Mouse (Mus musculus) megakaryocyte-erythroid progenitor cell, adult 5-6 weeks (primary cell): ENCODE data around the gene Cdcp1. TPM values are rescaled to one million over a fixed set of nuclear protein-coding genes. Genes with fewer than 3 reads are reported as not detected.

Source experiments
- ATAC-seq: replicated peaks from 2 replicates; pipeline ENCODE4 v1.8.0; 2016; ENCODE audit warnings: mild to moderate bottlenecking, inconsistent platforms; ENCODE audit not compliant: severe bottlenecking, poor library complexity, low FRiP score, low TSS enrichment
- total RNA-seq, 2 experiments: library from RNA; stranded (forward) in 1 of 2; stranded (reverse) in 1 of 2; fragments of 200-1000, 215-1000 nt in 1 of 2; fragments of >200 nt in 1 of 2; fragmentation: Nextera tagmentation in 1 of 2; gene quantifications; 2 replicates each; pipeline ENCODE4 v1.2.3; 2014 to 2017

Gene Cdcp1
- total RNA-seq, 2 experiments from 2014 or later = 0.38 to 0.57 TPM

DNA sequence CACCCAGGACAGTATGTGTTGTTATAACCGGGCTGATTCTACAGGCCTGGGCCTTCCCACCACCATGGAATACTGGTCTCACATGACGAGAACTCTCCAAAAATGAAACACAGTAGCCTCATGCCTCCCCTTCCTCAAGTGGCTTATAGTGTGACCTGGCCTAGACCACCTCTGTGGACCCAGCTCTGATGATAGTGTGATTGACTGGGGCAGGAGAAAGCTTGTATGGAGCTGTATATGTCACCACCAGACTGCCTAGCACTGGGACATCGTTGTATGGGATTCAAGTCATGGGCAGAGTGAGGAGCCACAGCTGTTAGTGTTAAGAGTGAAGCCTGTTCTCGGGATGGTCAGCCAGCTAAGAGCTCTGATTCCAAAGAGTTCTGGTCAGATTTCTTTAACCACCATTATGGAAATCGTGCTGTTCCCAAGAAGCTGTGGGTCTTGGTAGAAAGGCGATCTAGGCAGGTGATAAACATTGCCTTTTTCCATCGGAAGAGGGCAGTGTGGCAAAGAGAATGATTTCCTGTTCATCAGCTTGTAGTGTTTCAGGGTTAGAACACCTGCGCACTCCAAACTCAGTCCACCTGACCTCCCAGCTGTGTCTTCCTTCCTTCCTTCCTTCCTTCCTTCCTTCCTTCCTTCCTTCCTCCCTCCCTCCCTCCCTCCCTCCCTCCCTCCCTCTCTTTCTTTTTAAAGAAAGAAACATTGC is 57.6 kb downstream of the Cdcp1 start:
- ATAC-seq = 0 out of 2 replicates have a peak, but pooled peaks have one; percentile 40

DNA sequence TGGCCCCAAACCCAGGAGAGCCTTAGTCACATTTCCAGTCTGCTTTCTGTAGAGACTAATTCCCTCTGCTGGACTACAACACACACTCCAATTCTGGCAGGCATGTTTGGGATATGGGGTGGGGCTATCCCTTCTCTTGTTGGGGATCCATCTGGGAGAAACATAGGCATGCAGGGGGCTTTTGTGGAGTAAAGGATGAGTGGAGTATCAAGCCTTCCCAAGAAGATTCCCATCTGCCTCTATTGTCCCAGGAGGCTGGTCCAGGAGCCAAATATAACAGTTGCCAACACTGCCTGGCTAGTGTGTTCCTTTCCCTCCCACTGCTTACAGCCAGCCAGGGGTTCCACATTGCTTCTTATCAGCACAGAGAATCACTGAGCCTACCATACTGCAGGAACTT is 58.1 kb downstream of the Cdcp1 start:
- ATAC-seq = no peak

DNA sequence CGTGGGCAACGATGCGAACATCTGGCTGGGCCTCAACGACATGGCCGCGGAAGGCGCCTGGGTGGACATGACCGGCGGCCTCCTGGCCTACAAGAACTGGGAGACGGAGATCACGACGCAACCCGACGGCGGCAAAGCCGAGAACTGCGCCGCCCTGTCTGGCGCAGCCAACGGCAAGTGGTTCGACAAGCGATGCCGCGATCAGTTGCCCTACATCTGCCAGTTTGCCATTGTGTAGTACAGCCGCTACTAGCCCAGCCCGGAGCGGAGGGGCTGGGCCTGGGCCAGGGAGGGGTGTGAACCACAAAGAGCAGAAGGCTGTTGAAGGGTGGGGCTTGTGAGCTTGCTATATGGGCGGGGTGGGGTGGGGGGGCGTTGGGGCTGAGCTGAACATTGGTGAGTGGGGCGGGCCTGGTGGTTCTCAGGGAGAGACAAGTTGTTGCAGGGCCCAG is 58.9 kb downstream of the Cdcp1 start:
- ATAC-seq = 0 out of 2 replicates have a peak, but pooled peaks have one; percentile 24

DNA sequence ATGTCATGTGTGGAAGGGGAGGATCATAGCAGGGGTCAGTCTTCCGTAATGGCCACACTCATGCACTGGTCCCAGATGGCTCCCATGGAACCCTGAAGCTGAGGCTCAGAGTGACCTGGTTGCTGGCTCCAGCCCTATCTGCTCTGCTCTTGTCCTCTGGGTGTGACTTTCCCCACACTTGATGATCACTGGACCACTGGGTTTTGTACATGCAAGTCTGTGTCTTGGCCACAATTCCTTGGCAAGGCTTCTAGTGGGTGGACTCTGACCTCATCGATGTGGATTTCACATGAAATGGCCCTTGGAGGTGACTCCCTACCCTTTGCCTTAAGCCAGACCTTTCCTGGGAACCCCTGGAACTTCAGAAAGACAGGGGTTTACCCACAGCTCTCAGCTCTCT is 62.7 kb downstream of the Cdcp1 start:
- ATAC-seq = no peak

DNA sequence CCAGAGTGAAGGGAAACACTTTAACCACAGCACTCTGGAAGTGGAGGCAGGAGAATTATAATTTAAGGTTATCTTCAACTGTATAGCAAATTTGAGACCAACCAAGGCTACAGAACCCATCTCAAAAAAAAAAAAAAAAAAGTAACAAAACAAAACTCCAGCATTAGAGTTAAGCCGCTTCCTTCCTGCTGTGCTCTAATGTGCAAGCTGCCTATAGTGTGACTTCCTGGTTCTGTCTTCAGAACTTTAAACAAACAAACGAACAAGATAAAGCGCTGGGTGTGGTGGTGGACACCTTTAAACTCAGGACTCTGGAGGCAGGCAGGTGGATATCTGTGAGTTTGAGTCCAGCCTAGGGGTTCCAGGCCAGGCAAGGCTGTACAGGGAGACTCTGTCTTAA is 63.8 kb downstream of the Cdcp1 start:
- no peak for ATAC-seq

DNA sequence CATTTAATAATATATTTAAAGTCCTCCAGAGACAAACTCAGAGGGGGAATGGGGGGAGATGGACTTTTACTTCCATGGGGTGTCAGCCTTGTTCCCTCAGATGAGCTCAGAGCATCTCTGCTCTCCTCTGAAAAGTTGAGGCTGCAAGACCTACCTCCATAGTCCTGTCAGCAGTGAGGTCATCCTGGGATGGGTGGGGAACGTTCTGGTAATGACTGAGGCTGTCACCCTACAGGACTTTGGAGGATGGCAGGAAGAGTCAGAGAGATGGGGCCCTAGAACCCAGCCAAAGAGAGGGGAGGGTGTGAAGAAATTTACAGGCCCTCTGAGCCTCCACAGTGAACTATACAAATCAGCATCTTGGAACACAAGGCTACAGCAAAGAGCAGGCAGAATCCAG is 64.3 kb downstream of the Cdcp1 start:
- no peak for ATAC-seq

DNA sequence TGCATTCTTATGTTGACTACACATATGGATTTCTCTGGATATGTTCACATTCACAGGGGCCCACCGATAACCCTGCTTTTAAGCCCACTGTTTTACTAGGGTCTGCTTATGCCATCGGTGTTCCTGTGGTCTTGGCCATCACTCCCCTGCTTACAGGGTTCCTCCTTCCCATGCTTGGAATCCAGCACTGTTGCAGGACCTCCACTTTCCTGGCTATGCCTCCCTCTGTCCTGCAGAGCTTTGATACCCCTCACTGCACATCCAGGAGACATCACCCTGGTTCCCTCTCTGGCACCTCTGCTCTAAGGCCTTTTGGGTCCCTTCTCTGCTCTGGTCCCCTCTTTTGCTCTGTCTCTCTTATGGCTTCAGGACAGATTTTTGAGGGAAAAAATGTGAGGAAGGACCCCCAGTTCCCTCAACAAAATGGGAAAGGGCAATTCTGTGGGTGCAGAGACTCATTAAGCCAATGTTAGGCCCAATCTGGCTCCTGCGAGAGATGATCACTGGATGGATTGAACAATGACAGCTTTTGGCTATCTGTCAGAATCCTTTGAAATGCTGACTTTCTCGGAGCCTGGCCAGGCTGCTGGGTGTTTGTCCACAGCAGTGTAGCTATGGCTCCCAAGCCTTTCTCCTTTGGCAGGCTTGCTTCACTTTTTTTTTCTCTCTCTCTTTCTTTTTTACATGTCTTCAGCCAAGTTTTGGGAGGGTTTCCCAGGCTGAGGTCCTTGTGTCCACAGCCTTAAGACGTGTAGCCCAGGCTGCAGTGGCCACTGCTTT is 65.4 kb downstream of the Cdcp1 start, which contains the start of gene Clec3b:
Gene Clec3b, plus strand, starts transcription at position 706 of the 780 bp plus-strand sequence.
- no peak for ATAC-seq

DNA sequence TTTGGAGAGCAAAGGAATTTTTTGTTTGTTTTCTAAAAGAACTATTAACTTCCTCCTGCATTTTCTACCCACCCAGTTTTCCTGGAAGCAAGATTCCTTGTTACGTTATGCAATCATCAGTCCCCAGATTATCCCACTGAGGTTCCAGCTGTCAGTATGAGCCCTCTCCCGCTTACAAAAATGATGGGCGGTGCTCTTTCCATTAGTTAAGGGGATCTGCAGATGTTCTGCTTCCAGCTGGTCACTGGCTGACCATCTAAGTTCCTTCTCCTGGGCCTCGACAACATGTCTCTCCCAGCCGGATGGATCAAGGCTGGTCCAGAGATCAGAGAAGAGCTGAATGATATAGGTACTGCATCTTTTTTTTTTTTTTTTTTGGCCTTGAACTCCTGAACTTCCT is 67.4 kb downstream of the Cdcp1 start:
- ATAC-seq = no peak

DNA sequence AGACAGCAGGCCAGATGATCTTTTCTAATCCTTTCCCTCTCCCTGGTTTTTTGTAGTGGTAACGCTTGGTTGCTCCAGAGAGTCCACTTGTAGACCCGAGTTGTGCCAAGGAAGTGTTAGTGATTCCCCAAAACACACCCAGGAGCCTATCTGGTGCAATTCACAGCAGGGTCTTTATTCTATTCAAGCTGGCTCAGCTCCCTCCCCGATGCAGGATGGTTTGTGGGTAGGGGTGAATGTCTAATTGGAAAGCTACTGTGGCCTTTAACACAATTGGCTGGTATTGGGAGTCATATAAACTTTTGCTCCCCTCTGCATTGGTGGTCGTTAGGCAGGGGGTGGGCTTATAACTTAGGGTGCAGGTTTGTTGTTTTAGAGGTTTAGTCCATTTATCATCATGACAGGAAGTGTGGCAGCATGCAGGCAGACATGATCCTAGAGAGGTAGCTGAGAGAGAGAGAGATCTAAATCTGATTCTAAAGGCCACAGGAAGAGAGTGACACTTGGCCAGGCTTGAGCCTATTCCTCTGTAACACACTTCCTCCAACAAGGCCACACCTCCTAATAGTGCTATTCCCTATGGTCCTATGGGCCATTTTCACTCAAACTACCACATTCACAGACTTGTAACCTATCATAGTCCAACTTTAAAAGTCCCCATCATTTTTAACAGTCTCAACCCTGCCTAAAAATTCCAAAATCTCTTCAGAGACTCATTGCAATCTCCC is 75.8 kb downstream of the Cdcp1 start:
- no peak for ATAC-seq

DNA sequence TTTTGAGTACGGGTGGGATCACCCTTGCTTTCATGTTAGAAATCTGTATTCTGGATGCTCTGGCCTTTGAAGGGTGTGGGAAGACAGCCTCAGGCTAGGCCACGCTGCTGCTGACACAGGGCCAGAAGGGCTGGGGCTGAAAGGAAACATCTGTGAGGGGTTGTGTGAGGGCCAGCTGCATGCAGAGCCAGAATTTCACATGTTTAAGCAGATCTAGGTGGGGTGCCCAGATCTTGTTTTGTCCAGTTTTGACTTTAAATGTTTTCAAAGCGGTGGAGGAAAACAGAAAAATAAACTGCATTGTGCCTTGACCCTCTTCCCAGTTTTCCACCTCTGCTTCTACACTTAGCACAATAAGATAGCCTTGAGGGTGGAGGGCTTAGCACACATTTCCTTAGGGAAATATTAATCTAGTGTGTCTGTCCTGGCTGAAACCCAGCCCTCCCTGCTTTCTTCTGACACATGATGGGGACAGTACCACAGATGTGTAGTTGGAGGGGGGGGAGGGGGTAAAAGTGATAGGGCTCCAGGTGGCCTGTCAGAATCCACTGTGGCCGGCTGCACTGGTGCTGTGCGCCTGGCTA is 76.9 kb downstream of the Cdcp1 start:
- ATAC-seq = no peak

DNA sequence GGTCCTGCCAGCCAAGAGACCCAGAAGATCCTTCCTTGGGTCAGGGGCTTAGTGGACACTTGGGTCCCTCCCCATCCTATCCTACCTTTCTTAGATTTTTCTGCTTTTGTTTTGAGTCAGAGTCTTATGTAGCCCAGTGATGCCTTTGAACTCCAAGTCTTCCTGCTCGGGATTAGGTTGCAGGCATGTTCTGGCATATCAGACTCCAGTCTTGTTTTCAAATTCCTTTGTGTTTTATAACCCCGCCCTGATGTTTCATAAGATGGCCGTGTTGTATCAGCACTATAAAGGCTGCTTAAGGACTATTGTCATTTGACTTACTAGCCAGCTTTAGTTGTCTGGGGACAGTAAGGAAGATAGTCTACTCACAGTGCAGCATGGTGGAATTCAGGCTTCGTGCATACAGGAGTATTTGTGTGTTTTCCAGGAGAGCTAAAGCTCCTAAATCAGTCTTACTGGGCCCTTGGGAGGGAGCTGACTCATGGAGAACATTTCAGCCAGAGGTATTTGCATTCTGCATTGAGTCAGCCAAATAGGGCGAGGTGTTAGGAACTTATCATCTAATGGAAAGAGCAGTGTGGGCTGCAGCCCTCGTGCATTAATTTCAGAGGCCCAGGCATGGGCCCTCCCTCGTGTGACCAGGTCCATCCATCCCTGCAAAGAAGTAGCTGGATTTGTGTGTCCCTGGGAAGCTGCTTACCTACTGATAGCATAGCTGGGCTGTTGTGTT is 78.7 kb downstream of the Cdcp1 start:
- no peak for ATAC-seq

DNA sequence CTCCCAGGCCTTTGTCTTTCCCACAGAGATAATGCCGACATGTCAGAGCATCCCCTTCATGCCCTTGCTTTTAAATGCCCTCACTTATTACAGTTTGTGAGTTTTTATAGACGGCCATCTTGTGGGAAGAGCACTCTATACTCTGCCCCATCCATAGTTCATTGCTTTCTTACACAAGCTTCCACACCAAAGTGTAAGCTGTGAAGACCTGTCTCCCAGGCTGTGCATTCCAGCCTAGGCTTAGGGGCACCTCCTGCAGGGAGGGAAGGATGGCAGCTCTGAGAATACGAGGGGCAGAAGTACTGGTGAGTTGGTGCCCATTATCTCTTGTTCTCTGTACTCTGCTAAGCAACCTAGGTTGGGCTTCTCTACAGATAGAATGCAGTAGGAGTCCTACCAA is 82.8 kb downstream of the Cdcp1 start:
- no peak for ATAC-seq

DNA sequence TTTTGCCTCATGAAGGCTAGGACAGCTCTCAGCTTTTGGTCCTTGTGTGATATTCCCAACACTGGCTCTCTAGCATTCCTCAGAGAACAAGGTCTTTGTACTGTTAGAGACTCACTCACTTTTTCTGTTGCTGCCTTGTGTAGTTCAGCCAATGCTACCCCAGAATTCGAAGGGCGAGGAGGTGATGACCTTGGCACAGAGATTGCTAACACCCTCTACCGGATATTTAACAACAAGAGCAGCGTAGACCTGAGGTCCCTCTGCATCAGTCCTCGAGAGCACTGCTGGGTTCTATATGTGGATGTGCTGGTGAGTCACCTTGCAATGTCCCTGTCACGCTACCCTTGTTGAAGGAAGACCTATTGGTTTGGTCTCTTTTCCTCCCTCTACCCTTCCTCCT is 88.2 kb downstream of the Cdcp1 start:
- no peak for ATAC-seq

DNA sequence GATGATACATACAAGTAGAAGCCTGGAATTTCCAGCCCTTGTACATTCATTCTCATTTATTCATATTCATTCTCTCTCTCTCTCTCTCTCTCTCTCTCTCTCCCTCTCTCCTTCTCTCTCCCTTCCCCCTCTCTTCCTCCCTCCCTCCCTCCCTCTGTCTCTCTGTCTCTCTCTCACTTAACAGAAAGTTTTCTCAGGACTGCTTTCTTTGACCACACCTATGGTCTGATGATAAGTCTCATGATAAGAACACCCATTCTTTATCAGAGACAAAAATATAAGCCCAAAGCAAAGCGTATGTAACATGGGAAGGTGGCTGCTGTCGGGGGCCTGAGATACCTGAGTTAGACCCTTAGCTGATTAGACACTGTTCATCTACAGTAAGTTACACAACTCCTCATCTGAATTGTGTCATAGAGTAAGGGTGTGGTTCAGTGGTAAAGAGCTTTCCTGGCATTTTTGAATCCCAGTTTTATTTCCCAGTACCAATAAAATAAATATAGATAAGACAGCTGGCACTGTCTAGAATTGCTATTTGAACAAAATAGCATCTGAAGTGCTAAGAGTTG is 91.3 kb downstream of the Cdcp1 start:
- ATAC-seq = no peak

DNA sequence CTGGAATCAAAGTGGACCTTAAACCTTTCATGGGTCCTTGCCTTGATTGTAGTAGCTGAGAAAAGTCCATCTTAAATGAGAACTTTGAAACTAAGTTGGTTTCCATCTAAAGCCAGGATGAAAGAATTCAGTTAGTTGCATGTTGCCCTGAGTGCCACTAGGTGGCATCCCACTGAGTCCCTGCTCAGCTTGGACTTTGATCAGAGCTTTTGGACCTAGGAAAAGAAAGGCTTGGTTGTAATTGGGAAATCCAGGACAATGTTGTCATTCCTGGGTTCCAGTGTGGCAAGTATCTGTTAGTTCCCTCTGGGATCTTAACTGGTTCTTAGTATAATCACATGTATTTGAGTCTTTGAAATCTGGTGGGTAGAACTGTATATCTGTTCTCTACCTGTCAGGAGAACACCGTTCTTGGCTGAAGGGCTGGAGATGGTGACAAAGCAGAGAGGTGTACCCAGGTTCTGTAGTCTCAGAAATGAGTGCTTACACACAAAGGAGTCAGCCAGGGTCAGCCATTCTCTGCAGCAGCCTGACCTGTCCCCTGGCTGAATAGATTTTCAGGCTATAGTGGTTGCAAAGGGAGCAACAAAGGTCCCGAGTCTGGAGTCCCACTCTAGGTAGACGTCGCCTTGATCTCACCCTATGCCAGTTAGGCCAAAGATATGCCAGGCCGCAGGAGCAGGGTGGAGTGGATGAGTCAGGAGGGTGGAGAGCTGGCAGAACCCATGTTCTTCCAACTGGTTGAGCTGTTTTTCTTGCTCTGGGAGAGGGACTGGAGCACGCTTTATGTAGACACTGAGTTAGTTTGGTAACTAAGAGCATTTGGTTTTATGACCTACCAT is 92.0 kb downstream of the Cdcp1 start:
- peak; percentile 81 for ATAC-seq

DNA sequence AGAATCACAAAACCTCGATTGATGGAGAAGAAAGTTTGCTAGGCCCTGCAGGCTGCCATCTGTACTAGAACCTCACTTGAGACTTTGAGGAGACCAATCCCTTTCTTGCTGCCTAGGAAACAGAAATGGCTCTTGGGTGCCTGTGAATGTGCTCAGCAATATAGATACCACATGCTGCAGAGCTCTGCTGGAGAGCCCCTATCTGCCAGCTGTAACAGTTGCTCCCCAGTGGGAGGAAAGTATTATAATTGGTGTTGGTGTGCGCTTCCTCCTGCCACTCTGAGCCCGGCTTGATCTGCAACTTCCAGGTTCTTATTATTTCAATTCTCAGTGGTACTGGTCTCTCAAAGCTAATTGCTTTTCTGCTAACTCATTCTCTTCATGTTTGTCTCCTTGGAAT is 92.8 kb downstream of the Cdcp1 start:
- ATAC-seq = no peak
